Mouse (Mus musculus) lung, adult 2 months (tissue): ENCODE measurements around the gene Strbp. TPM values are rescaled to one million over a fixed set of nuclear protein-coding genes. Genes with fewer than 3 reads are reported as not detected.
A peak's percentile ranks its signal among the peaks of the same experiment; 100 is the strongest.
"Not testable (repeated sequence)": the region's sequence is repeated elsewhere in the genome, so short reads cannot be mapped to it uniquely, and the experiment has no call there.

ENCODE experiments used
- DNase-seq: peaks from one replicate; pipeline ENCODE4 v3.0.0; 2022
- H3K4me1 ChIP-seq: fragments of 200-500 bp; 2 replicates; pipeline ENCODE4 v1.6.1; 2011; ENCODE audit warnings: low read length; ENCODE audit not compliant: control insufficient read depth, insufficient read depth
- H3K4me3 ChIP-seq: fragments of 200-500 bp; replicated peaks from 2 replicates; pipeline ENCODE3; 2011; ENCODE audit warnings: low read depth, mild to moderate bottlenecking, control low read depth, low read length; ENCODE audit errors: extremely low read depth
- CTCF ChIP-seq: fragments of 200-500 bp; IDR thresholded peaks from 2 replicates; pipeline ENCODE4 v1.5.1; 2011; ENCODE audit warnings: mild to moderate bottlenecking, low read length, control low read depth; ENCODE audit not compliant: insufficient read depth
- POLR2A ChIP-seq: fragments of 200-500 bp; IDR thresholded peaks from 2 replicates; pipeline ENCODE4 v1.6.1; 2011; ENCODE audit warnings: low read depth, mild to moderate bottlenecking, control low read depth, low read length, borderline replicate concordance; ENCODE audit errors: extremely low read depth
- WGBS: fragments of 180-500 bp; shearing (Covaris S2); methylation state at CpG from one replicate; pipeline ENCODE4 v1.1.7; 2018; 5-methylcytosine and 5-hydroxymethylcytosine counted together
- polyA plus RNA-seq: library from polyadenylated mRNA; depleted of rRNA; stranded (reverse); fragments of >200 nt; gene quantifications from 2 replicates; pipeline ENCODE4 v1.2.3, GENCODE M21; 2012

Strbp gene
- polyA plus RNA-seq, 1 experiment, result 4.0 TPM

DNA sequence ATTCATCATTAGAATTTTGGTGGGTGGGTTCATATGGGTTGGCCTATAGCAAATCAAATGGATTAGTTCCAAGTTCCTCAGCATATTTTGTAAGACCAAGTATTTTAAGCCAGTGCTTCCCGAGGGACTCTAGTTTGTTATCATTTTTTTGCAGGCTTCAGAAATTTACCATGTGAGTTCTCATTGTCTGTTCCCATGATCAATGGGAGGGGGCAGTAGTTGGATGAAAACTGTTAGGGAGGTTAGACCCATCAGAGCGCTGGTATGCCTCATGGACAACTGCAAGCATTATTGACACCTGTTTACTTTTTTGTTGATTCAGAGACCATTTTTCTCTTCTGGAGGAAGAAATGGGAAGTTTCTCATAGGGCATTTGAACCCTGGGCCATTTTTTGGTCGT is 172.0 kb downstream of the Strbp start:
- 76% methylated on average over 3 of the region's 3 CpGs for WGBS
- H3K4me1 ChIP-seq, result peaks cover 2% of the 10 kb centered on the region; the same call in 1 of the 2 replicates
- no peak for DNase-seq
- no peak overlapping the region for H3K4me3 ChIP-seq
- TF ChIP-seq POLR2A, result no peak
- TF ChIP-seq CTCF, result no peak

GRCm38 (mm10) chr2:37530766-37531165 is 172.9 kb downstream of the Strbp start:
- DNase-seq, result no peak
- 40% methylated on average over 1 of the region's 1 CpGs for WGBS

GRCm38 (mm10) chr2:37529397-37529796 is 174.3 kb downstream of the Strbp start:
- Histone ChIP-seq H3K4me1 (peaks cover 2% of the 10 kb centered on the region; the same call in 1 of the 2 replicates), H3K4me3 (no peak overlapping the region)
- 90% methylated on average over 2 of the region's 2 CpGs for WGBS
- no peak for DNase-seq
- TF ChIP-seq CTCF (no peak), POLR2A (no peak)

More at GRCm38 (mm10) chr2:37530766-37531165, 172.9 kb downstream of the Strbp start:
- TF ChIP-seq POLR2A (no peak), CTCF (no peak)
- H3K4me1 ChIP-seq, result peaks cover 2% of the 10 kb centered on the region; the same call in 1 of the 2 replicates
- no peak overlapping the region for H3K4me3 ChIP-seq

- no peak for DNase-seq
- no peak overlapping the region for H3K4me3 ChIP-seq
- TF ChIP-seq CTCF (no peak), POLR2A (no peak)
These were observed 176.1 kb downstream of the Strbp start for GRCm38 (mm10) chr2:37527587-37527986.

DNA sequence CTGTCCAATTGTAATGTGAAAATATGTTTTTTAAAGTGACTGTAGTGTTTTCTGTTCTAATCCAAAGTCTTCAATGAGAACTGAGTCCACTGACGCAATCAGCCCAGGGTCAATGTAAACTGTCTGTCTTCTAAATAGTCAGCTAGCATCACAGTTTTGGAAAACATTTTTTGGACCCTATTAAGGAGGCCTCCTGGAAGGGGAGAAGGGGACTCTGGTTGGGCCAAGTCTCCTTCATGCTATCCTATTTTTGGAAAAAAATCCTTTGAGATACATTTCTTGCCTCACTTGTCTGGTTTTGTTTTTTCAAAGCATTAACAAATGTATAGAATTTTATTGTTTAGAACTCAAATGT is 184.4 kb downstream of the Strbp start:
- 80% methylated on average over 1 of the region's 1 CpGs for WGBS
- peaks cover 3% of the 10 kb centered on the region; the same call in 1 of the 2 replicates for H3K4me1 ChIP-seq
- no peak for DNase-seq
- TF ChIP-seq POLR2A, result no peak
- no peak for TF ChIP-seq CTCF
- H3K4me3 ChIP-seq, result no peak overlapping the region

More at GRCm38 (mm10) chr2:37527587-37527986, 176.1 kb downstream of the Strbp start:
- H3K4me1 ChIP-seq, result peaks cover 2% of the 10 kb centered on the region; the same call in 1 of the 2 replicates

GRCm38 (mm10) chr2:37518561-37519285 is 184.9 kb downstream of the Strbp start:
- WGBS, result 80% methylated on average over 4 of the region's 4 CpGs
- peaks cover 3% of the 10 kb centered on the region; the same call in 1 of the 2 replicates for H3K4me1 ChIP-seq
- H3K4me3 ChIP-seq, result no peak overlapping the region
- DNase-seq, result no peak
- TF ChIP-seq POLR2A (no peak), CTCF (no peak)

- H3K4me1 ChIP-seq, result peaks cover 3% of the 10 kb centered on the region; the same call in 1 of the 2 replicates
- WGBS, result 45% methylated on average over 4 of the region's 4 CpGs
- peak overlapping the region; percentile 32 for H3K4me3 ChIP-seq
- no peak for TF ChIP-seq POLR2A
- no peak for TF ChIP-seq CTCF
- DNase-seq, result no peak
These were observed 186.7 kb downstream of the Strbp start for GRCm38 (mm10) chr2:37516922-37517462.

DNA sequence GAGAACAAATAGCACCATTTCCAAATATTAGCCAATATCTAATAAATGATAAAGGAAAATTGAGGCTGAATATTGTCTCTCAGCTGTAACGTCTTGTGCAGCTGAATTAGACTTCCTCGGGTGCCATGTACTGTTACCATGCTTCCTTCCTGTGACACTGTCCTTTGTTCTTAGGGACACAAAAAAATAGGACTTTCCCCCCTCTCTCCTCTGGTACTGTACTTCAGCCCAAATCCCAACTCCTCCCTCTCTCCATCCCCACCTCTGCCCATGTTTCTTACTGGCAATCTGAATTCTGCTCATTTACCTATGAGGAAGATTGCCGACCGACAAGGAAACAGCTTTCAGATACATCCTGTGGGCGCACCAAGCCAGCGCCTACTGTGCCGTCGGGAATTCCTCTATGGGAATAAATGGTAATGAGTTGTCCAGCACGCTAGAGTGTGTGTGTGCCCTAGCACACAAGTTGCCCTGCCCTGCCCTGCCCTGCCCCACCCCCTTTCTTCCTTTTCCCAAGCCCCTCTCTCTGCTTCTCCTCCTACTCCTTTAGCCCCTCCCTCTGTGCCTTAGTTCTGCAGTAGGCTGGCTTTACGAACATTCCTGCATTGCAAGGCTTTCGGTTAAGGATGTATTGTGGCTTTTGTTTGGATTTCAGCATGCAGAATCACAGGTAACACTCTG is 187.5 kb downstream of the Strbp start, which contains the start of gene Gpr21:
TSS of gene Gpr21 (plus strand) at position 303 of the 681 bp plus-strand sequence.
- DNase-seq, result no peak
- peak within 1 kb of the TSS; percentile 32 for H3K4me3 ChIP-seq
- TF ChIP-seq POLR2A (no peak), CTCF (no peak)
- WGBS, result 31% methylated on average over 11 of the region's 11 CpGs
- peaks cover 3% of the 10 kb centered on the region; the same call in 1 of the 2 replicates for H3K4me1 ChIP-seq

DNA sequence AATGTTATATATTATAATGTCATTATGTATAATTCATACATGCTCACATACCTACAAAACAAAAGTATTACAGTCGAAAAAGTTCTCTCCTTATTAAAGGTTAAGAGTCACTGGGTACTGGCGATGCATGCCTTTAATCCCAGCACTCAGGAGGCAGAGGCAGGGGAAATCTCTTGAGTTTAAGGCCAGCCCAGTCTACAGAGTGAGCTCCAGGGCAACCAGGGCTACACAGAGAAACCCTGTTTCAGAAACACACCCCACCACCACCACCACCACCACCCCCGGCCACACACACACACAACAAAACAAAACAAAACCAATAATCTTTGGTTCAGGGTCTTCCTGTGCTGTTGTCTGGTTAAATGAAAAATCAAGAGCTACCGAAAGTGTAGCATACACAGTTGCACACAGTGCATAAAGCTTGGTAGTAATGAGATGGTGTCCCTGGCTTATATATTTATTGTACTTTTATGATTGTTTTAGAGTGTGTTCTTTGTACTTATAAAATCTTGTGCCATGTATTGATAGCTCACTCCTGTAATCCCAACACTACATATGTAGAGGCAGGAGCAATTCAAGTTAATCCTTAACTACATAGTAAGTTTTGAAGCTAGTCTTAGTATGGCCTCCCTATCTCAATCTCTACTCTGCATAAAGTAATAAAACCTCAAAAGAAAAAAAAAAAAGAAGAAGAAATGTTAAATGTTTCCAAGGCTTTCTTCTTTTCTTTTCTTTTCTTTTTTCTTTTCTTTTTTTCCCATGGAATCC is 192.3 kb downstream of the Strbp start:
- WGBS, result 91% methylated on average over 4 of the region's 4 CpGs
- H3K4me1 ChIP-seq, result peaks cover 3% of the 10 kb centered on the region; the same call in 1 of the 2 replicates
- no peak for DNase-seq

GRCm38 (mm10) chr2:37505856-37506255 is 197.8 kb downstream of the Strbp start:
- H3K4me3 ChIP-seq, H3K4me1 ChIP-seq, DNase-seq: not testable (repeated sequence)
- 84% methylated on average over 2 of the region's 2 CpGs for whole genome bisulfite sequencing

More for the DNA sequence above, 192.3 kb downstream of the Strbp start:
- no peak for TF ChIP-seq POLR2A
- no peak for TF ChIP-seq CTCF
- H3K4me3 ChIP-seq, result no peak overlapping the region
